Mouse (Mus musculus): Measurements from ENCODE around the gene Yap1.
"Not testable (repeated sequence)": the region's sequence is repeated elsewhere in the genome, so short reads cannot be mapped to it uniquely, and the experiment has no call there.

The Yap1 gene

GRCm38 (mm10) chr9:7914487-7914886, 89.9 kb downstream of the Yap1 start:
- no peak for DNase-seq (ENCODE audit: low spot score)

- no peak for DNase-seq (ENCODE audit: low spot score)
Observed at GRCm38 (mm10) chr9:7913953-7914352, 90.4 kb downstream of the Yap1 start.

GRCm38 (mm10) chr9:7907351-7907985, 96.9 kb downstream of the Yap1 start:
- no peak for DNase-seq (ENCODE audit: low spot score)

GRCm38 (mm10) chr9:7906564-7906963, 97.8 kb downstream of the Yap1 start:
- no peak for DNase-seq (ENCODE audit: low spot score)

- no peak for DNase-seq (ENCODE audit: low spot score)
Observed at GRCm38 (mm10) chr9:7903825-7904224, 100.6 kb downstream of the Yap1 start.

GRCm38 (mm10) chr9:7903262-7903661, 101.1 kb downstream of the Yap1 start:
- DNase-seq (ENCODE audit: low spot score): no peak

- no peak for DNase-seq (ENCODE audit: low spot score)
Observed at GRCm38 (mm10) chr9:7902311-7902710, 102.1 kb downstream of the Yap1 start.

- no peak for DNase-seq (ENCODE audit: low spot score)
Observed at GRCm38 (mm10) chr9:7900965-7901364, 103.4 kb downstream of the Yap1 start.

- DNase-seq (ENCODE audit: low spot score): peak; percentile 24
Observed at GRCm38 (mm10) chr9:7897502-7897901, 106.9 kb downstream of the Yap1 start.

- not testable (repeated sequence) for DNase-seq (ENCODE audit: low spot score)
Observed at GRCm38 (mm10) chr9:7891796-7892195, 112.6 kb downstream of the Yap1 start.

GRCm38 (mm10) chr9:7891177-7891576, 113.2 kb downstream of the Yap1 start:
- no peak for DNase-seq (ENCODE audit: low spot score)

GRCm38 (mm10) chr9:7884346-7884745, 120.0 kb downstream of the Yap1 start:
- no peak for DNase-seq (ENCODE audit: low spot score)

- no peak for DNase-seq (ENCODE audit: low spot score)
Observed at GRCm38 (mm10) chr9:7882304-7882865, 122.0 kb downstream of the Yap1 start.

Data from ovary, postnatal 10 days (tissue).